Mouse (Mus musculus): ENCODE measurements at regions not wholly inside any gene's neighbourhood (a gene's known extent, or its start where the extent isn't known, plus 50 kb on each side); places are given as distances from the start of the nearest gene placed in this dataset.

DNA sequence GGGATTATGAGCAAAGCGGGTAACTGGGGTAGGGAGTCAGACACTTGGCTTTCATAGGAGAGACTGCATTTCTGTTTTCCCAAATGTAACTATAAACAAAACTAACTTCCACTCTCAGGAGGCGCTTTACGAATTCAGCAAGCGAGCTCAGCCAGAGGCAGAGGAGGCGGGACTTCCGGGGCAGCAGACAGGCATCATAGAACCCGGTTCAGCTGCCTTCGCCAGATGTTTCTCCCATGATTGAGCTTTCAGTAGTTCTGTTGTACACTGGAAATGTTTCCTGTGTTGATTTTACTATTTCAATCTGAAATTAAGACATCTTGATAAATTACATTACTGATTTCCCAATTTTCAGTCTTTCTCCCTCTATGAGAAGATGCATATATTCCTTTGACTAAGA lies 92.9 kb downstream of the Zfp365 start:
- Histone ChIP-seq H3K4me3 (no peak overlapping the region), H3K4me1 (no peaks in the 10 kb centered on the region), H3K27me3 (replicated peaks) (no peaks in the 10 kb centered on the region), H3K36me3 (no peaks in the 10 kb centered on the region), H3K9ac (no peak overlapping the region), H3K4me2 (no peak overlapping the region), H3K27ac (replicated peaks) (no peak overlapping the region), H3K9me3 (no peaks in the 10 kb centered on the region)
- ATAC-seq (ENCODE audit: extremely low read depth, insufficient number of reproducible peaks, low FRiP score, low TSS enrichment): no peak
- WGBS: 79% methylated on average over 8 of the region's 8 CpGs

- H3K27ac ChIP-seq (replicated peaks): no peak overlapping the region
- no peak for ATAC-seq (ENCODE audit: extremely low read depth, insufficient number of reproducible peaks, low FRiP score, low TSS enrichment)
- H3K27me3 ChIP-seq (replicated peaks): no peaks in the 10 kb centered on the region
- no peaks in the 10 kb centered on the region for H3K36me3 ChIP-seq
- H3K4me2 ChIP-seq: no peak overlapping the region
- H3K9ac ChIP-seq: no peak overlapping the region
- no peak overlapping the region for H3K4me3 ChIP-seq
- WGBS: 70% methylated on average over 4 of the region's 4 CpGs
- H3K4me1 ChIP-seq: no peaks in the 10 kb centered on the region
- no peaks in the 10 kb centered on the region for H3K9me3 ChIP-seq
Observed at GRCm38 (mm10) chr10:67813901-67814300, 98.6 kb downstream of the Zfp365 start.

GRCm38 (mm10) chr10:67805131-67805530 lies 107.3 kb downstream of the Zfp365 start:
- H3K4me3 ChIP-seq: no peak overlapping the region
- 42% methylated on average over 4 of the region's 4 CpGs for WGBS
- no peaks in the 10 kb centered on the region for H3K4me1 ChIP-seq
- no peak overlapping the region for H3K9ac ChIP-seq
- no peak overlapping the region for H3K27ac ChIP-seq (replicated peaks)
- no peak overlapping the region for H3K4me2 ChIP-seq
- H3K27me3 ChIP-seq (replicated peaks): no peaks in the 10 kb centered on the region
- ATAC-seq (ENCODE audit: extremely low read depth, insufficient number of reproducible peaks, low FRiP score, low TSS enrichment): no peak
- no peaks in the 10 kb centered on the region for H3K9me3 ChIP-seq
- H3K36me3 ChIP-seq: no peaks in the 10 kb centered on the region

DNA sequence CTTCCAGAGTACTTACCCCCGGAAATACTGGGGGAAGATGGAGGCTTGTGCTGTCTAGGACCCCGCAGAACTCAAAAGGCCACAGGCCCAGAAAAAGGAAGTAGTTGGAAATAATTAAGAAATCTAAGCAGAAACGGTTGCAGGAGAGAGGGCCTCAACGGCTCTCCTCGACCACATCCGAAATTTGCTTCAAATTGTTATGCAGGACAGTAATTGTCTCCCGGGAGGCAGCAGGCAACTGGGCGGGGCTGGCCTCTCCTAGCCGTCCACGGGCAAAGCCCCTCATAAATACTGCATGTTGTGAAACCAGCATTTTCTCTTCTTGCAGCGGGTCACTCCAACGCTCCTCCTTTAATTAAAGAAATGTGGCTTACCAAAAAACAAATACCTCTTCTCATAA lies 107.8 kb downstream of the Zfp365 start:
- WGBS: 71% methylated on average over 12 of the region's 12 CpGs
- Histone ChIP-seq H3K4me1 (no peaks in the 10 kb centered on the region), H3K27ac (replicated peaks) (no peak overlapping the region), H3K4me3 (no peak overlapping the region), H3K4me2 (no peak overlapping the region), H3K9me3 (no peaks in the 10 kb centered on the region), H3K9ac (no peak overlapping the region), H3K27me3 (replicated peaks) (no peaks in the 10 kb centered on the region), H3K36me3 (no peaks in the 10 kb centered on the region)
- no peak for ATAC-seq (ENCODE audit: extremely low read depth, insufficient number of reproducible peaks, low FRiP score, low TSS enrichment)

- H3K4me1 ChIP-seq: no peaks in the 10 kb centered on the region
- no peaks in the 10 kb centered on the region for H3K36me3 ChIP-seq
- H3K9me3 ChIP-seq: no peaks in the 10 kb centered on the region
- H3K4me3 ChIP-seq: no peak overlapping the region
- H3K4me2 ChIP-seq: no peak overlapping the region
- no peak overlapping the region for H3K9ac ChIP-seq
- 82% methylated on average over 8 of the region's 8 CpGs for WGBS
- no peak for ATAC-seq (ENCODE audit: extremely low read depth, insufficient number of reproducible peaks, low FRiP score, low TSS enrichment)
- H3K27ac ChIP-seq (replicated peaks): no peak overlapping the region
- no peaks in the 10 kb centered on the region for H3K27me3 ChIP-seq (replicated peaks)
Observed at GRCm38 (mm10) chr10:67802156-67802555, 110.3 kb downstream of the Zfp365 start.

DNA sequence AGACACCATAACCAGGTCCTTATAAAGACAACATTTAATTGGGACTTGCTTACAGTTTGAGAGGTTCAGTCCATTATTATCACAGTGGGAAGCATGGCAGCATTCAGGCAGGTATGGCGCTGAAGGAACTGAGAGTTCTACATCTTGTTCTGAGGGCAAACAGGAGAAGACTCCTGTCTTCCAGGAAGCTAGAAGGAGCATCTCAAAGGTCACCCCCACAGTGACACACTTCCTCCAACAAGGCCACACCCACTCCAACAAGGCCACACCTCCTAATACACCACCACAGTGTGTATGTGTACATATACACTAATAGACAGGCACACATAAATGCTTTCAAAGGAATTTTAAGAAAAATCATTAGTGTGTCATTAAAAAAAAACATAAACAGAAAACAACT lies 110.8 kb downstream of the Zfp365 start:
- no peaks in the 10 kb centered on the region for H3K36me3 ChIP-seq
- H3K27me3 ChIP-seq (replicated peaks): no peaks in the 10 kb centered on the region
- H3K4me1 ChIP-seq: no peaks in the 10 kb centered on the region
- no peak overlapping the region for H3K4me3 ChIP-seq
- no peak overlapping the region for H3K27ac ChIP-seq (replicated peaks)
- no peak overlapping the region for H3K9ac ChIP-seq
- no peaks in the 10 kb centered on the region for H3K9me3 ChIP-seq
- ATAC-seq (ENCODE audit: extremely low read depth, insufficient number of reproducible peaks, low FRiP score, low TSS enrichment): no peak
- 87% methylated on average over 1 of the region's 1 CpGs for WGBS
- no peak overlapping the region for H3K4me2 ChIP-seq

GRCm38 (mm10) chr10:67798991-67799390 lies 113.5 kb downstream of the Zfp365 start:
- Histone ChIP-seq H3K4me1 (no peaks in the 10 kb centered on the region), H3K9me3 (no peaks in the 10 kb centered on the region), H3K4me3 (no peak overlapping the region), H3K9ac (no peak overlapping the region), H3K27ac (replicated peaks) (no peak overlapping the region), H3K4me2 (no peak overlapping the region), H3K36me3 (no peaks in the 10 kb centered on the region), H3K27me3 (replicated peaks) (no peaks in the 10 kb centered on the region)
- no peak for ATAC-seq (ENCODE audit: extremely low read depth, insufficient number of reproducible peaks, low FRiP score, low TSS enrichment)
- WGBS: 82% methylated on average over 10 of the region's 10 CpGs

DNA sequence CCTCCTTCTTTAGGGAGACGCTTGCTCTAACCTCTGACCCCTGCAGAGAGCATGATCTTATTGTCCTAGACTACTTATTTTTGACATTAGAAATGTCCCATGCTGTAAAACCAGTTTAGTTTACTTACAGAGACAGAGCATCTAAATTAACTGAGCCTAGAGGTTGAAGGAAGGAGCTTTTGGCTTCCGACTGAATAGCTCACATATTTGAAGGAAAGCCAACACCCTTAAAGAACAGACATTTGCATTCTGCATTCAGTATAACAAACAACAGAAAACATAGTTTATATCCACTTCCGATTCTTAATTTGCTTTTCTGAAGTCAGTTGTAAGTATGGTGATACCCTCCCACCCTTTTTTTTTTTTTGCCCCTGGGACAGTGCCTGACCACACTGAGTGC lies 119.3 kb downstream of the Zfp365 start:
- Histone ChIP-seq H3K4me1 (no peaks in the 10 kb centered on the region; the same call in 1 of the 2 replicates), H3K4me2 (no peak overlapping the region), H3K9me3 (no peaks in the 10 kb centered on the region), H3K9ac (no peak overlapping the region), H3K27ac (replicated peaks) (no peak overlapping the region), H3K27me3 (replicated peaks) (no peaks in the 10 kb centered on the region), H3K36me3 (no peaks in the 10 kb centered on the region), H3K4me3 (no peak overlapping the region)
- WGBS: 74% methylated on average over 3 of the region's 3 CpGs
- no peak for ATAC-seq (ENCODE audit: extremely low read depth, insufficient number of reproducible peaks, low FRiP score, low TSS enrichment)

- Histone ChIP-seq H3K27me3 (replicated peaks) (no peaks in the 10 kb centered on the region), H3K4me2 (no peak overlapping the region), H3K36me3 (no peaks in the 10 kb centered on the region), H3K4me3 (no peak overlapping the region), H3K9ac (no peak overlapping the region), H3K27ac (replicated peaks) (no peak overlapping the region), H3K4me1 (no peaks in the 10 kb centered on the region; the same call in 1 of the 2 replicates), H3K9me3 (no peaks in the 10 kb centered on the region)
- no peak for ATAC-seq (ENCODE audit: extremely low read depth, insufficient number of reproducible peaks, low FRiP score, low TSS enrichment)
- 70% methylated on average over 12 of the region's 12 CpGs for WGBS
Observed at GRCm38 (mm10) chr10:67789651-67790050, 122.8 kb downstream of the Zfp365 start.

DNA sequence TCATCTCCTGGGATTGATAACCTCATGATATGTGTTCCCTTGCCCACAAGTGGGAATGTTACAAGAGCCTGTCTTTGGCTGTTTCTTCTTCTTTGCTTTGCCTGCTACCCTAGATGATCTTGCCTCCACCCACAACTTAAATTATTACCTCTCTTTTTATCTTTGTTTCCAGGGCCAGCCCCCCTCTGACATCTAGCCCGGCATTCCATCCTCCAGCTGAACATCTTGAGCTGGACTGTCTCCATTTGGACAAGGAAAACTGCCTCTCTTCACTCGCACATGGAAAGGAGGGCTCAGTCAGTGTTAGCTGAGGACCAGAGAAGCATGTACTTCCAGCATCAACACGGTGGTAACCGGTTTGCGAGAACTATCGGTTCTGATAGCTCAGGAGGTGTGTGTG lies 124.3 kb downstream of the Zfp365 start:
- no peaks in the 10 kb centered on the region for H3K9me3 ChIP-seq
- no peak overlapping the region for H3K4me2 ChIP-seq
- H3K27me3 ChIP-seq (replicated peaks): no peaks in the 10 kb centered on the region
- WGBS: 62% methylated on average over 6 of the region's 6 CpGs
- no peak overlapping the region for H3K9ac ChIP-seq
- no peak overlapping the region for H3K27ac ChIP-seq (replicated peaks)
- H3K4me1 ChIP-seq: no peaks in the 10 kb centered on the region; the same call in 1 of the 2 replicates
- no peak for ATAC-seq (ENCODE audit: extremely low read depth, insufficient number of reproducible peaks, low FRiP score, low TSS enrichment)
- H3K4me3 ChIP-seq: no peak overlapping the region
- H3K36me3 ChIP-seq: no peaks in the 10 kb centered on the region

- no peak overlapping the region for H3K4me3 ChIP-seq
- H3K9me3 ChIP-seq: no peaks in the 10 kb centered on the region
- no peaks in the 10 kb centered on the region for H3K36me3 ChIP-seq
- no peak overlapping the region for H3K9ac ChIP-seq
- no peak overlapping the region for H3K27ac ChIP-seq (replicated peaks)
- H3K4me2 ChIP-seq: no peak overlapping the region
- WGBS: 54% methylated on average over 2 of the region's 2 CpGs
- no peak for ATAC-seq (ENCODE audit: extremely low read depth, insufficient number of reproducible peaks, low FRiP score, low TSS enrichment)
- H3K4me1 ChIP-seq: no peaks in the 10 kb centered on the region; the same call in 1 of the 2 replicates
- H3K27me3 ChIP-seq (replicated peaks): no peaks in the 10 kb centered on the region
Observed at GRCm38 (mm10) chr10:67785563-67785962, 126.9 kb downstream of the Zfp365 start.

DNA sequence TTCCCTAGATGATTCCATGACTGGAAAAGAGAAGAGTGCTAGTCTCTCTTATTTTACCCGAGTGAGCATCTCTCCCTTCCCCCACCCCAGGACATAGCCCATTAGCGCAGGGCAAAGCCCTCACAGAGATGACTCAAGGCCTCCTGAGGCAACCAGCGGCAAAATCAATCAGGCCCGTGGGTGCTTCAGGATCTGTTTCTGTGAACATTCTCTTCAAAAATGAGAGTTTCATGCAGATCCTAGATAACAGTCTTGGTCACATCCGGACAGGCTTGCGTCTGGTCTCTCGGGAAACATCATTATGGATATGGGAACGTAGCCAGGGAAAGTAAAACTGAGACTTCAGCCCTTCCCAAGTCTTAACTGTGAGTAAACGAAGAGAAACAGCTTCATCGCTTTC lies 134.1 kb downstream of the Zfp365 start:
- no peak overlapping the region for H3K27ac ChIP-seq (replicated peaks)
- H3K36me3 ChIP-seq: no peaks in the 10 kb centered on the region
- no peak overlapping the region; the same call in 1 of the 2 replicates for H3K4me2 ChIP-seq
- no peaks in the 10 kb centered on the region for H3K4me1 ChIP-seq
- ATAC-seq (ENCODE audit: extremely low read depth, insufficient number of reproducible peaks, low FRiP score, low TSS enrichment): no peak
- no peak overlapping the region for H3K9ac ChIP-seq
- H3K9me3 ChIP-seq: no peaks in the 10 kb centered on the region
- H3K27me3 ChIP-seq (replicated peaks): no peaks in the 10 kb centered on the region
- 61% methylated on average over 10 of the region's 10 CpGs for WGBS
- no peak overlapping the region for H3K4me3 ChIP-seq
